Mouse (Mus musculus) liver, postnatal 0 days (tissue): ENCODE results near the gene Ccdc6.

ENCODE experiments used
- CTCF ChIP-seq: sonication (generic); IDR thresholded peaks from 2 replicates; pipeline ENCODE4 v1.5.1; 2016; ENCODE audit warnings: antibody characterized with exemption, low read depth
- EP300 ChIP-seq: IDR thresholded peaks from 2 replicates; pipeline ENCODE4 v1.6.1; 2016; ENCODE audit warnings: antibody characterized with exemption, low read depth, mild to moderate bottlenecking

DNA sequence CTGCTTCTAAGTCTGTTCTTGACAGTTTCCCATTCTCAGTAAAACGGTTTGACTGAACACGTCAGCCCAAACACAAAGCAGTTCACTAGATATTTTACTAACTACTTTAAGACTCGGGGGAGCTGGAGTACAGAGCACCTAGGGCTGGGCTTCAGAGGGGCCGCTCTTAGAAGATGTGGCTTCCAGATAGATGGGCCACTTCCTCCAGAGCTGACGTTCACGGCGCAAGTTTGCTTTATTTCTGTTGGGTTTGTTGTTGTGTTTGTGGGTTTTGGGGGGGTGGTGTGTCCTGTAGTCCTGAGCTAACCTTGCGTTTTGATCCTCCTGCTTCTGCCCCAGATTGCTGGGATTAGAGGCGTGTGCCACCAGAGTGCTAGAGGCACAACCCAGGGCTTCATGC, 83.8 kb downstream of the Ccdc6 start:
- TF ChIP-seq CTCF (no peak), EP300 (no peak)
